Mouse (Mus musculus): Measurements from ENCODE around the gene Gm12355. TPM values are rescaled to one million over a fixed set of nuclear protein-coding genes. Genes with fewer than 3 reads are reported as not detected.
A peak's percentile ranks its signal among the peaks of the same experiment; 100 is the strongest.

Gene Gm12355
- polyA plus RNA-seq, 1 experiment from 2014 or later: 1.8 TPM

GRCm38 (mm10) chr11:98597991-98598390 is 27.5 kb downstream of the Gm12355 start, which contains the start of gene Lrrc3c:
Gene Lrrc3c (plus strand): TSS chr11:98598291.
- WGBS: 87% methylated on average over 8 of the region's 8 CpGs
- Histone ChIP-seq H3K27me3 (ENCODE audit: low read depth, poor library complexity, severe bottlenecking) (peaks cover 52% of the 10 kb centered on the region), H3K4me3 (0 out of 2 replicates have a peak within 1 kb of the TSS, but pooled peaks have one; percentile 5), H3K9me3 (replicated peaks) (no peaks in the 10 kb centered on the region), H3K4me1 (peaks cover 15% of the 10 kb centered on the region), H3K36me3 (no peaks in the 10 kb centered on the region), H3K27ac (no peak within 1 kb of the TSS)
- DNase-seq (ENCODE audit: low spot score): no peak

GRCm38 (mm10) chr11:98597363-98597762 is 28.1 kb downstream of the Gm12355 start:
- Histone ChIP-seq H3K36me3 (no peaks in the 10 kb centered on the region), H3K9me3 (replicated peaks) (no peaks in the 10 kb centered on the region), H3K4me3 (no peak overlapping the region), H3K27ac (no peak overlapping the region), H3K27me3 (ENCODE audit: low read depth, poor library complexity, severe bottlenecking) (peaks cover 54% of the 10 kb centered on the region), H3K4me1 (peaks cover 12% of the 10 kb centered on the region)
- 38% methylated on average over 6 of the region's 6 CpGs for WGBS
- DNase-seq (ENCODE audit: low spot score): peak; percentile 76

GRCm38 (mm10) chr11:98595955-98596354 is 29.5 kb downstream of the Gm12355 start:
- DNase-seq (ENCODE audit: low spot score): no peak
- H3K9me3 ChIP-seq (replicated peaks): no peaks in the 10 kb centered on the region
- 82% methylated on average over 3 of the region's 3 CpGs for WGBS

GRCm38 (mm10) chr11:98595473-98595872 is 30.0 kb downstream of the Gm12355 start:
- 78% methylated on average over 10 of the region's 10 CpGs for WGBS
- Histone ChIP-seq H3K36me3 (no peaks in the 10 kb centered on the region), H3K4me3 (no peak overlapping the region), H3K27ac (no peak overlapping the region), H3K27me3 (ENCODE audit: low read depth, poor library complexity, severe bottlenecking) (peaks cover 44% of the 10 kb centered on the region), H3K9me3 (replicated peaks) (no peaks in the 10 kb centered on the region), H3K4me1 (peaks cover 5% of the 10 kb centered on the region; the same call in 1 of the 2 replicates)
- no peak for DNase-seq (ENCODE audit: low spot score)

More at GRCm38 (mm10) chr11:98595955-98596354, 29.5 kb downstream of the Gm12355 start:
- Histone ChIP-seq H3K4me3 (no peak overlapping the region), H3K27ac (no peak overlapping the region), H3K27me3 (ENCODE audit: low read depth, poor library complexity, severe bottlenecking) (peaks cover 49% of the 10 kb centered on the region), H3K36me3 (no peaks in the 10 kb centered on the region), H3K4me1 (peaks cover 5% of the 10 kb centered on the region; the same call in 1 of the 2 replicates)

GRCm38 (mm10) chr11:98595021-98595420 is 30.4 kb downstream of the Gm12355 start:
- Histone ChIP-seq H3K9me3 (replicated peaks) (no peaks in the 10 kb centered on the region), H3K27me3 (ENCODE audit: low read depth, poor library complexity, severe bottlenecking) (peaks cover 39% of the 10 kb centered on the region), H3K27ac (no peak overlapping the region), H3K36me3 (no peaks in the 10 kb centered on the region), H3K4me1 (peaks cover 5% of the 10 kb centered on the region; the same call in 1 of the 2 replicates), H3K4me3 (no peak overlapping the region)
- DNase-seq (ENCODE audit: low spot score): no peak
- WGBS: 82% methylated on average over 6 of the region's 6 CpGs

GRCm38 (mm10) chr11:98590548-98591445 is 34.7 kb downstream of the Gm12355 start:
- no peak overlapping the region for H3K4me3 ChIP-seq
- 83% methylated on average over 19 of the region's 19 CpGs for WGBS
- no peak for DNase-seq (ENCODE audit: low spot score)
- peaks cover 28% of the 10 kb centered on the region for H3K4me1 ChIP-seq
- no peaks in the 10 kb centered on the region for H3K36me3 ChIP-seq
- no peak overlapping the region for H3K27ac ChIP-seq
- H3K27me3 ChIP-seq (ENCODE audit: low read depth, poor library complexity, severe bottlenecking): peaks cover 18% of the 10 kb centered on the region
- no peaks in the 10 kb centered on the region for H3K9me3 ChIP-seq (replicated peaks)

- peaks cover 42% of the 10 kb centered on the region for H3K4me1 ChIP-seq
- DNase-seq (ENCODE audit: low spot score): no peak
- H3K27me3 ChIP-seq (ENCODE audit: low read depth, poor library complexity, severe bottlenecking): peaks cover 18% of the 10 kb centered on the region
- H3K9me3 ChIP-seq (replicated peaks): no peaks in the 10 kb centered on the region
- no peak overlapping the region for H3K4me3 ChIP-seq
- WGBS: 81% methylated on average over 8 of the region's 8 CpGs
- no peak overlapping the region for H3K27ac ChIP-seq
- peaks cover 4% of the 10 kb centered on the region; the same call in 1 of the 2 replicates for H3K36me3 ChIP-seq
Observed at GRCm38 (mm10) chr11:98589306-98589705, 36.2 kb downstream of the Gm12355 start.

GRCm38 (mm10) chr11:98588833-98589281 is 36.6 kb downstream of the Gm12355 start:
- H3K4me3 ChIP-seq: no peak overlapping the region
- no peaks in the 10 kb centered on the region for H3K9me3 ChIP-seq (replicated peaks)
- peaks cover 9% of the 10 kb centered on the region; the same call in 1 of the 2 replicates for H3K36me3 ChIP-seq
- H3K27ac ChIP-seq: peak overlapping the region; percentile 89; the same call in 1 of the 2 replicates
- H3K27me3 ChIP-seq (ENCODE audit: low read depth, poor library complexity, severe bottlenecking): peaks cover 18% of the 10 kb centered on the region
- DNase-seq (ENCODE audit: low spot score): no peak
- H3K4me1 ChIP-seq: peaks cover 42% of the 10 kb centered on the region
- 75% methylated on average over 6 of the region's 6 CpGs for WGBS

GRCm38 (mm10) chr11:98587684-98588546 is 37.5 kb downstream of the Gm12355 start:
- peaks cover 42% of the 10 kb centered on the region for H3K4me1 ChIP-seq
- H3K27me3 ChIP-seq (ENCODE audit: low read depth, poor library complexity, severe bottlenecking): peaks cover 18% of the 10 kb centered on the region

GRCm38 (mm10) chr11:98586892-98587563 is 38.4 kb downstream of the Gm12355 start, which contains the start of gene Ormdl3:
Gene Ormdl3 (minus strand): TSS chr11:98587368.
- Histone ChIP-seq H3K9me3 (replicated peaks) (no peaks in the 10 kb centered on the region), H3K4me1 (peaks cover 42% of the 10 kb centered on the region), H3K36me3 (peaks cover 27% of the 10 kb centered on the region), H3K27ac (peak within 1 kb of the TSS; percentile 89), H3K4me3 (peak within 1 kb of the TSS; percentile 94), H3K27me3 (ENCODE audit: low read depth, poor library complexity, severe bottlenecking) (peaks cover 10% of the 10 kb centered on the region; the same call in 1 of the 2 replicates)
- under 1% methylated on average over 49 of the region's 49 CpGs for WGBS
- peak; percentile 100 for DNase-seq (ENCODE audit: low spot score)

More at GRCm38 (mm10) chr11:98587684-98588546, 37.5 kb downstream of the Gm12355 start:
- Histone ChIP-seq H3K9me3 (replicated peaks) (no peaks in the 10 kb centered on the region), H3K27ac (peak overlapping the region; percentile 89), H3K36me3 (peaks cover 18% of the 10 kb centered on the region), H3K4me3 (peak overlapping the region; percentile 94)
- 6% methylated on average over 20 of the region's 20 CpGs for WGBS
- peak; percentile 71 for DNase-seq (ENCODE audit: low spot score)

- DNase-seq (ENCODE audit: low spot score): no peak
- H3K36me3 ChIP-seq: peaks cover 34% of the 10 kb centered on the region
- peaks cover 42% of the 10 kb centered on the region for H3K4me1 ChIP-seq
- H3K4me3 ChIP-seq: peak overlapping the region; percentile 94
- 1% methylated on average over 22 of the region's 22 CpGs for WGBS
- H3K9me3 ChIP-seq (replicated peaks): no peaks in the 10 kb centered on the region
- peaks cover 6% of the 10 kb centered on the region; the same call in 1 of the 2 replicates for H3K27me3 ChIP-seq (ENCODE audit: low read depth, poor library complexity, severe bottlenecking)
- peak overlapping the region; percentile 89 for H3K27ac ChIP-seq
Observed at GRCm38 (mm10) chr11:98586087-98586891, 39.2 kb downstream of the Gm12355 start.
